Mouse (Mus musculus) stomach, embryonic 15.5 days (tissue): Measurements from ENCODE around the gene Oaf. TPM values are rescaled to one million over a fixed set of nuclear protein-coding genes. Genes with fewer than 3 reads are reported as not detected.

Experiments used
- ATAC-seq: fragments of 200-750 bp; cut with Nextera tagmentation; 2 replicates; pipeline ENCODE4 v1.8.0; 2017; ENCODE audit warnings: low read depth, moderate number of reproducible peaks, moderate TSS enrichment; ENCODE audit not compliant: insufficient read depth, low FRiP score
- H3K27ac ChIP-seq: fragments of 300-500 bp; sonication (generic); 2 replicates; pipeline ENCODE4 v1.5.1; 2015; ENCODE audit warnings: mild to moderate bottlenecking, inconsistent platforms
- H3K27me3 ChIP-seq: fragments of 300-500 bp; sonication (generic); replicated peaks from 2 replicates; pipeline ENCODE4 v1.6.1; 2015; ENCODE audit warnings: inconsistent platforms
- H3K36me3 ChIP-seq: fragments of 300-500 bp; sonication (generic); 2 replicates; pipeline ENCODE4 v1.6.1; 2015; ENCODE audit warnings: inconsistent platforms
- H3K4me1 ChIP-seq: fragments of 300-500 bp; sonication (generic); 2 replicates; pipeline ENCODE4 v1.6.1; 2015; ENCODE audit warnings: inconsistent platforms
- H3K4me2 ChIP-seq: fragments of 300-500 bp; sonication (generic); 2 replicates; pipeline ENCODE4 v1.6.1; 2015; ENCODE audit warnings: mild to moderate bottlenecking, inconsistent platforms
- H3K4me3 ChIP-seq: fragments of 300-500 bp; sonication (generic); replicated peaks from 2 replicates; pipeline ENCODE4 v1.5.1; 2015; ENCODE audit warnings: inconsistent platforms
- H3K9ac ChIP-seq: fragments of 300-500 bp; sonication (generic); 2 replicates; pipeline ENCODE4 v1.6.1; 2015; ENCODE audit warnings: inconsistent platforms
- H3K9me3 ChIP-seq: fragments of 300-500 bp; sonication (generic); 2 replicates; pipeline ENCODE4 v1.6.1; 2016; ENCODE audit warnings: inconsistent platforms
- WGBS: fragments of 180-500 bp; shearing (Covaris S2); methylation state at CpG from one replicate; pipeline ENCODE4 v1.1.7; 2015; 5-methylcytosine and 5-hydroxymethylcytosine counted together
- polyA plus RNA-seq: library from polyadenylated mRNA; unstranded; fragments of >200 nt; fragmentation: Nextera tagmentation; extraction: Ambion mirVana; gene quantifications from 2 replicates; pipeline ENCODE4 v1.2.1, GENCODE M21; 2015

Oaf gene
- polyA plus RNA-seq, 1 experiment from 2014 or later, result 65.7 TPM

- H3K9me3 ChIP-seq, result no peaks in the 10 kb centered on the region
- H3K27ac ChIP-seq, result 0 out of 2 replicates have a peak overlapping the region, but pooled peaks have one; percentile 9
- no peak overlapping the region for H3K9ac ChIP-seq
- no peaks in the 10 kb centered on the region for H3K27me3 ChIP-seq
- H3K36me3 ChIP-seq, result no peaks in the 10 kb centered on the region
- WGBS, result 83% methylated on average over 8 of the region's 8 CpGs
- ATAC-seq, result no peak
- no peak overlapping the region for H3K4me2 ChIP-seq
- no peak overlapping the region for H3K4me3 ChIP-seq
- peaks cover 27% of the 10 kb centered on the region for H3K4me1 ChIP-seq
These were observed 2.3 kb upstream of the Oaf start for GRCm38 (mm10) chr9:43241970-43242369.

- Histone ChIP-seq H3K27ac (no peak overlapping the region), H3K4me2 (no peak overlapping the region), H3K27me3 (no peaks in the 10 kb centered on the region), H3K4me3 (no peak overlapping the region), H3K9ac (no peak overlapping the region), H3K4me1 (peaks cover 26% of the 10 kb centered on the region), H3K9me3 (no peaks in the 10 kb centered on the region), H3K36me3 (no peaks in the 10 kb centered on the region)
- 26% methylated on average over 4 of the region's 4 CpGs for WGBS
- ATAC-seq, result no peak
These were observed 1.6 kb upstream of the Oaf start for GRCm38 (mm10) chr9:43241291-43241690.

- peaks cover 30% of the 10 kb centered on the region for H3K4me1 ChIP-seq
- no peak overlapping the region for H3K9ac ChIP-seq
- H3K9me3 ChIP-seq, result no peaks in the 10 kb centered on the region
- H3K36me3 ChIP-seq, result no peaks in the 10 kb centered on the region
- peak overlapping the region; percentile 81 for H3K4me2 ChIP-seq
- peak overlapping the region; percentile 95 for H3K27ac ChIP-seq
- 52% methylated on average over 2 of the region's 2 CpGs for WGBS
- H3K27me3 ChIP-seq, result no peaks in the 10 kb centered on the region
- H3K4me3 ChIP-seq, result peak overlapping the region; percentile 85; the same call in 1 of the 2 replicates
- no peak for ATAC-seq
These were observed 836 bp upstream of the Oaf start for GRCm38 (mm10) chr9:43240594-43240900.

- no peak for ATAC-seq
- WGBS, result 1% methylated on average over 51 of the region's 51 CpGs
- Histone ChIP-seq H3K9ac (peak overlapping the region; percentile 81), H3K27ac (peak overlapping the region; percentile 95), H3K27me3 (no peaks in the 10 kb centered on the region), H3K36me3 (no peaks in the 10 kb centered on the region), H3K4me1 (peaks cover 37% of the 10 kb centered on the region), H3K4me3 (peak overlapping the region; percentile 85), H3K4me2 (peak overlapping the region; percentile 81), H3K9me3 (no peaks in the 10 kb centered on the region)
These were observed 823 bp downstream of the Oaf start for GRCm38 (mm10) chr9:43238631-43239545.

GRCm38 (mm10) chr9:43238167-43238566, 1.5 kb downstream of the Oaf start:
- Histone ChIP-seq H3K9ac (peak overlapping the region; percentile 81), H3K27me3 (no peaks in the 10 kb centered on the region), H3K36me3 (no peaks in the 10 kb centered on the region), H3K9me3 (no peaks in the 10 kb centered on the region), H3K4me2 (peak overlapping the region; percentile 81), H3K4me1 (peaks cover 44% of the 10 kb centered on the region), H3K27ac (peak overlapping the region; percentile 95; the same call in 1 of the 2 replicates), H3K4me3 (peak overlapping the region; percentile 85)
- 41% methylated on average over 2 of the region's 2 CpGs for WGBS
- no peak for ATAC-seq

GRCm38 (mm10) chr9:43237111-43237775, 2.5 kb downstream of the Oaf start:
- Histone ChIP-seq H3K4me3 (peak overlapping the region; percentile 85), H3K9me3 (no peaks in the 10 kb centered on the region), H3K36me3 (no peaks in the 10 kb centered on the region), H3K9ac (peak overlapping the region; percentile 81; the same call in 1 of the 2 replicates), H3K27me3 (no peaks in the 10 kb centered on the region), H3K4me1 (peaks cover 52% of the 10 kb centered on the region), H3K27ac (no peak overlapping the region), H3K4me2 (peak overlapping the region; percentile 81)
- no peak for ATAC-seq
- 42% methylated on average over 7 of the region's 7 CpGs for WGBS

GRCm38 (mm10) chr9:43236576-43236975, 3.1 kb downstream of the Oaf start:
- no peak overlapping the region for H3K27ac ChIP-seq
- 80% methylated on average over 7 of the region's 7 CpGs for WGBS
- H3K4me2 ChIP-seq, result peak overlapping the region; percentile 81; the same call in 1 of the 2 replicates
- no peak overlapping the region for H3K9ac ChIP-seq
- no peaks in the 10 kb centered on the region for H3K27me3 ChIP-seq
- no peaks in the 10 kb centered on the region for H3K36me3 ChIP-seq
- no peak overlapping the region for H3K4me3 ChIP-seq
- peaks cover 59% of the 10 kb centered on the region for H3K4me1 ChIP-seq
- no peaks in the 10 kb centered on the region for H3K9me3 ChIP-seq
- ATAC-seq, result no peak

- no peak overlapping the region for H3K4me3 ChIP-seq
- no peaks in the 10 kb centered on the region for H3K36me3 ChIP-seq
- no peaks in the 10 kb centered on the region for H3K9me3 ChIP-seq
- no peak overlapping the region for H3K4me2 ChIP-seq
- peaks cover 59% of the 10 kb centered on the region for H3K4me1 ChIP-seq
- no peak overlapping the region for H3K9ac ChIP-seq
- WGBS, result 86% methylated on average over 1 of the region's 1 CpGs
- H3K27ac ChIP-seq, result no peak overlapping the region
- ATAC-seq, result no peak
- H3K27me3 ChIP-seq, result no peaks in the 10 kb centered on the region
These were observed 3.6 kb downstream of the Oaf start for GRCm38 (mm10) chr9:43236106-43236505.

- H3K4me1 ChIP-seq, result peaks cover 62% of the 10 kb centered on the region
- H3K36me3 ChIP-seq, result no peaks in the 10 kb centered on the region
- no peak overlapping the region for H3K27ac ChIP-seq
- no peak overlapping the region for H3K4me3 ChIP-seq
- H3K9ac ChIP-seq, result no peak overlapping the region
- no peaks in the 10 kb centered on the region for H3K27me3 ChIP-seq
- H3K9me3 ChIP-seq, result no peaks in the 10 kb centered on the region
- H3K4me2 ChIP-seq, result no peak overlapping the region
- 81% methylated on average over 6 of the region's 6 CpGs for WGBS
- no peak for ATAC-seq
These were observed 4.4 kb downstream of the Oaf start for GRCm38 (mm10) chr9:43235336-43235735.

- Histone ChIP-seq H3K4me1 (peaks cover 67% of the 10 kb centered on the region), H3K36me3 (no peaks in the 10 kb centered on the region), H3K4me3 (no peak overlapping the region), H3K9ac (no peak overlapping the region), H3K9me3 (no peaks in the 10 kb centered on the region), H3K4me2 (no peak overlapping the region), H3K27me3 (no peaks in the 10 kb centered on the region), H3K27ac (no peak overlapping the region)
- ATAC-seq, result peak; percentile 58; the same call in 1 of the 2 replicates
- WGBS, result 50% methylated on average over 5 of the region's 5 CpGs
These were observed 5.2 kb downstream of the Oaf start for GRCm38 (mm10) chr9:43234496-43234895.

- Histone ChIP-seq H3K9me3 (no peaks in the 10 kb centered on the region), H3K4me1 (peaks cover 74% of the 10 kb centered on the region), H3K36me3 (no peaks in the 10 kb centered on the region), H3K27me3 (no peaks in the 10 kb centered on the region), H3K4me3 (no peak overlapping the region), H3K27ac (peak overlapping the region; percentile 89; the same call in 1 of the 2 replicates), H3K9ac (no peak overlapping the region), H3K4me2 (0 out of 2 replicates have a peak overlapping the region, but pooled peaks have one; percentile 36)
- no peak for ATAC-seq
- 89% methylated on average over 1 of the region's 1 CpGs for WGBS
These were observed 6.2 kb downstream of the Oaf start for GRCm38 (mm10) chr9:43233515-43233914.

GRCm38 (mm10) chr9:43233044-43233443, 6.7 kb downstream of the Oaf start:
- H3K9me3 ChIP-seq, result no peaks in the 10 kb centered on the region
- 43% methylated on average over 5 of the region's 5 CpGs for WGBS
- peak overlapping the region; percentile 36; the same call in 1 of the 2 replicates for H3K4me2 ChIP-seq
- peaks cover 73% of the 10 kb centered on the region for H3K4me1 ChIP-seq
- H3K27me3 ChIP-seq, result no peaks in the 10 kb centered on the region
- no peak overlapping the region for H3K9ac ChIP-seq
- H3K4me3 ChIP-seq, result no peak overlapping the region
- H3K36me3 ChIP-seq, result no peaks in the 10 kb centered on the region
- peak overlapping the region; percentile 89 for H3K27ac ChIP-seq
- no peak for ATAC-seq
